Mouse (Mus musculus): ENCODE results near the gene Rps18.
"Not testable (repeated sequence)": the region's sequence is repeated elsewhere in the genome, so short reads cannot be mapped to it uniquely, and the experiment has no call there.

Gene Rps18

GRCm38 (mm10) chr17:33955555-33956214 lies at the start of gene Rps18, which contains the start of gene Vps52:
Gene Rps18, minus strand, starts transcription at chr17:33956001.
Gene Vps52, plus strand, starts transcription at chr17:33955812.
- DNase-seq (ENCODE audit: low read depth, low spot score), result peak; percentile 98

DNA sequence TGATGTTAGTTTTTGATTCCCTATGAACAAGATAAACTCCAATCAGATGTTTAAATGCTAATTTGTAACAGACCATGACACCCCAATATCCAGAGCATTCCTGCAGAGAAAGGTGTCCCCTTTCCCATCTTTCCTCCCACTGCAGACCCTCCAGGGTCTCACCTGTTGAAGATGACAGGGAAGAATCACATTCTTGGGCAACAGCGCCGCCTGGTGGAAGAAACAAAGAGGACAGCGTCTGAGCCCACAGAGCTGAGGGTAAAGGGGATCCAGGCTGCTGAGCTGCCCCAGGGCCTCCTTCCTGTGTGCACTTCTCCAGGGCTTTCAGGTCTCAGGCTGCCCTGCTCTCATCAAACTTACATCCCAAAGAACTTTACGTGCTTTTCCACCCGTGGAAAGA lies 47.6 kb upstream of the Rps18 start:
- no peak for DNase-seq (ENCODE audit: low read depth, low spot score)

- not testable (repeated sequence) for DNase-seq (ENCODE audit: low read depth, low spot score)
Observed at GRCm38 (mm10) chr17:34000796-34001195, 45.0 kb upstream of the Rps18 start.

DNA sequence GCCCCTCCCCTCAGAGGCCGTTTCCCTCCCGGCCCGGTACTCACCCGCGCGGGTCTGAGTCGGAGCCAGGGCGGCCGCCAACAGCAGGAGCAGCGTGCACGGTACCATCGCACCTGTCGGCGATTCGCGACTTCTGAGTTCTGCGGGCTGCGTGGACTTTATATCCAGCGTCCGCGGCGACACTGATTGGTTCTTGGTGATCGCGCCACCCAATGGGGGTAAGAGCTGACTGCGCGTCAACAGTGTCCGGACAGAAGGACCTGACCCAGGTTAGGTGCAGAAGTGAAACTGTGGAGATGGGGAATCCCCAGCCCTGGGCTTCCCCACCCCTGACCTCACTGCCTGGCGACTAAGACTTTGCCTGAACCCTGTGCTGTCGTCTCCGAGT lies 44.3 kb upstream of the Rps18 start, which contains the start of gene H2-K1:
Gene H2-K1 (minus strand): TSS at position 198 of the 388 bp plus-strand sequence.
- DNase-seq (ENCODE audit: low read depth, low spot score), result peak; percentile 37

DNA sequence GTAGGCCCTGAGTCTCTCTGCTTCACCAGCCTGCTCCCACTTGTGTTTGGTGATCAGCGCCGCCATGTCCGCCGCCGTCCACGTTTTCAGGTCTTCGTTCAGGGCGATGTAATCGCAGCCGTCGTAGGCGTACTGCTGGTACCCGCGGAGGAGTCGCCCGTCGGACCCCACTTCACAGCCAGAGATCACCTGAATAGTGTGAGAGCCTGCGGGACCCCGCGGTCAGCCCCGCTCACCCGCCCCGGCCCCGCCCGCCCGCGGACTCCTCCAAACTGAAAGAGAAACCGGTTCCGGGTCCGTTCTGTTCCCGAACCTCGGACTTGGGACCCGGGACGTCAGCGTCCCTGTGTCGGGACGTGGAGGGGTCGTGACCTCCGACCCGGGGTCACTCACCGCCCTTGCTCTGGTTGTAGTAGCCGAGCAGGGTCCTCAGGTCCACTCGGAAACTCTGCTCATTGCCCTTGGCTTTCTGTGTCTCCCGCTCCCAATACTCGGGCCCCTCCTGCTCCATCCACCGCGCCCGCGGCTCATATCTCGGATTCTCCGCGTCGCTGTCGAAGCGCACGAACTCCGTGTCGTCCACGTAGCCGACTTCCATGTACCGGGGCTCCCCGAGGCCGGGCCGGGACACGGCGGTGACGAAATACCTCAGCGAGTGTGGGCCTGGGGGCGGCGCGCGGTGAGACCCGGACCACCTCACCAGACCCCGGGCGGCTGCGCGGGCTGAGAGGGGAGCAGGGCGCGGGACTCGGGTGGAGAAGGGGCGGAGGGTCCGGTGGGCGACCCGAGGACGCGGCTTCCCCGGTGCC lies 43.7 kb upstream of the Rps18 start:
- DNase-seq (ENCODE audit: low read depth, low spot score), result no peak

DNA sequence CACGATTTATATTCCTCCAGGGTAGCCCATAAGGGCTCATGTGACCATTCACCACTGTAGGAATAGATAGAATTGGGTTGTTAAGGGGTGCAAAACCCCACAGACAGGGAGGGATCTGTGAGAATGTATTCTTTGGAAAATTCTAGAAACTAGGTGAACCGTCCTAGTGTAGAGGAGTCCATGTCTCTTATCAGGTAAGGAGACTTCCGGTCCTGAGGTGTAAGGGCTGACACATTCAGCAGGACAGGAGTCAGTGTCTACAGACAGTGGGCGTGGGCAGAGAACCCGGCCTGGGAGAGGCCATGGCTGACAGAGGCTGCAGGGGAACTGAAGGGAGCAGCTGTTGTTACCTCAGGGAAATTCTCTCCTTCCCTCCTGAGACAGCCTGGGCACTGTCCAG lies 42.9 kb upstream of the Rps18 start:
- not testable (repeated sequence) for DNase-seq (ENCODE audit: low read depth, low spot score)

- not testable (repeated sequence) for DNase-seq (ENCODE audit: low read depth, low spot score)
Observed at GRCm38 (mm10) chr17:33997025-33997424, 41.2 kb upstream of the Rps18 start.

DNA sequence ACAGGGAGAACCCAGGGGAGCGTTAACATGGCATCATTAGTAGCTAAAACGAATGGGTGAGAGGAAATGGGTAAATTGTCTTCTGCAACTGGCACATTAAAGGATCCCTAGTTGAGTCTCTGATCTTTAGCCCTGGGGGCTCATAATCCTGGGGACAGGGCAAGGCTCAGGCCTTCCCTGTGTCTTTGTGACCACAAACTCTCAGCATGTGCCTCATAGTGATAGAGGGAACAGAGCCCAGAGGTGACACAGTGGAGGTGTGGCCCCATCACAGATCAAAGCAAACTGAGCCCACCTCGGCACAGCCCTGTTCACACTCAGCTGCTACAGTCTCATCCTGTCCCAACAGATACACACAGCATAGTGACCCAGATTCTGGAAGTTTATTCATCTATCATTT lies 39.9 kb upstream of the Rps18 start:
- no peak for DNase-seq (ENCODE audit: low read depth, low spot score)

DNA sequence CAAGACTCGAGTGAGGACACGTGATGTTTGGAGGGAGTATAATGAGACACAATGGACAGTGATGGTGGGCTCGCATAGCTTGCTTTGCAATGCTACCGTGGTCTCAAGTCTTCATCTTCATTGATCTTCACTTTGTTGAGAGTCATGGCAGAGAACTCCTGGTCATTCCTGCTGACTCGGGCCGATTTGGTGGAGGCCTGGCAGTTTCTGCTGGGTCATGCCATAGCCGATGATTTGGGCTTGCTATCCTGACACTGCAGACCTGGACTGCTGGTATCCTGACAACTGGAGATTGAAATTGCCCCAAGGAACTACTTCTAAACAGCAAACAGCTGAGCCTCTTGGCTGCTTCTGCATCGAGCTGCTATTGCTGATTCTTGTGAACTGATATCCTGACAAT lies 39.2 kb upstream of the Rps18 start:
- DNase-seq (ENCODE audit: low read depth, low spot score), result no peak

GRCm38 (mm10) chr17:33991788-33992664 lies 36.2 kb upstream of the Rps18 start:
- peak; percentile 71 for DNase-seq (ENCODE audit: low read depth, low spot score)

- peak; percentile 45 for DNase-seq (ENCODE audit: low read depth, low spot score)
Observed at GRCm38 (mm10) chr17:33982136-33982535, 26.3 kb upstream of the Rps18 start.

GRCm38 (mm10) chr17:33981192-33981909 lies 25.6 kb upstream of the Rps18 start:
- peak; percentile 88 for DNase-seq (ENCODE audit: low read depth, low spot score)

DNA sequence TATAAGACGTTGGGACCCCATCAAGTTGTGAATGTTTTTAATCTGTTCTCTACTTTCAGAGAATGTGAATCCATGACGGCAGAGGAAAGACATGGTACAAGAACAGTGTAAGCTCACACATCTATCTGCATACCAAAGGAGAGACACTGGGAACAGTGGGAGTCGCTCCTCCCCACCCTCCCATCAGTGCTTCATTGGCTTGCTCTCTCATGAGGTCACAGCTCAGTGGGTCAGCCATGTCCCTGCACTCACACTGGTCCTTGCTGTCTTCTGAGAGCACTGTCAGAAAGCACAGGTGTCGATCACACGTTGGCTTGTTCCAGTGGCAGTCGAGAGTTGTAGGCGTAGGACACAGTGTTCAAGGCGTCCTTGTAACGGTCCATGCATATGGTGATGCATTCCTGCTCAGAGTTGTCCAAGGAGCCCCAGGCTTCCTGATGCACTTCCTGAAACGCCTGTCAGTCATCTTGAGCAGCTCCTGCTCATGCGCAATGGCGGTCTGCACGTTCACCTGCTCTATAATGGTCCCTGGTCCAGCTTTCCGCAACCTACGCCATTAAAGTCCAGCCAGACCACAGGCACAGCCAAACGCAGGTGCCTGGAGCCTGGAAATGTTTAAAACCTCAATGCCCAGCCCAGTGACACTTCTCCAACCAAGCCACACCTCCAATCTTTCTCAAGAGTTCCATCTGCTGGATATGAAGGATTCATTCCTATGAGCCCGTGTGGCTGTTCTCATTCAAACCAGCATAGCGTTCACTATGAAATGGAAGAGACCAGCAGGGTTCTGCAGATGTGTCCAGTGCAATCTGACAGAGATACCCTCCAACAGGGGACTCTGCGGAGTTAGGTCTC lies 24.6 kb upstream of the Rps18 start:
- DNase-seq (ENCODE audit: low read depth, low spot score), result no peak

DNA sequence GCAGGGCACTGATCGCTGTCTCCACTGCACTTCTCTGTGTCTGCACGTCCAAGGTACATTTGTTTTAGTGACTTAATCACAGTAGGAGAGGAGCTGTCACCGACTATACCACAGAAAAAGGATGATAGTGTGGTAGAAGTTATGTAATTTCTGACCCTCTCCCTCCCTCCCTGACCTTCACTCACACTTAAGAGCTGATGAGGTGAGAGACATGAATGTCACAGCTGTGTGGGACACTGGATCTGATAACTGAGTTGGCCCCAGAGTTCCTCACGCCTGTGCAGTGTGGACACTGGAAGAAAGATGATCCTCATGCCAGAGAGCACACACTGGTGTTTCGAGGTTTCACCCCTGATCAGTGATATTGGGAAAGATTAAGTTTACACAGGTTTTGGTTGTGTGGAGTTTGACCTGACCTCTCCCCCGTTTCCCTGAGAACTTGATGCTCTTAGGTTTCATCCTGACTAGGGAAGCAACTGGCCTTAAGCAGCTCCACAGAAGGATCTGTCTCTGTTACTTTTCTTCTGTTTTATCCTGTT lies 23.8 kb upstream of the Rps18 start:
- no peak for DNase-seq (ENCODE audit: low read depth, low spot score)

- peak; percentile 63 for DNase-seq (ENCODE audit: low read depth, low spot score)
Observed at GRCm38 (mm10) chr17:33978631-33979031, 22.8 kb upstream of the Rps18 start.

DNA sequence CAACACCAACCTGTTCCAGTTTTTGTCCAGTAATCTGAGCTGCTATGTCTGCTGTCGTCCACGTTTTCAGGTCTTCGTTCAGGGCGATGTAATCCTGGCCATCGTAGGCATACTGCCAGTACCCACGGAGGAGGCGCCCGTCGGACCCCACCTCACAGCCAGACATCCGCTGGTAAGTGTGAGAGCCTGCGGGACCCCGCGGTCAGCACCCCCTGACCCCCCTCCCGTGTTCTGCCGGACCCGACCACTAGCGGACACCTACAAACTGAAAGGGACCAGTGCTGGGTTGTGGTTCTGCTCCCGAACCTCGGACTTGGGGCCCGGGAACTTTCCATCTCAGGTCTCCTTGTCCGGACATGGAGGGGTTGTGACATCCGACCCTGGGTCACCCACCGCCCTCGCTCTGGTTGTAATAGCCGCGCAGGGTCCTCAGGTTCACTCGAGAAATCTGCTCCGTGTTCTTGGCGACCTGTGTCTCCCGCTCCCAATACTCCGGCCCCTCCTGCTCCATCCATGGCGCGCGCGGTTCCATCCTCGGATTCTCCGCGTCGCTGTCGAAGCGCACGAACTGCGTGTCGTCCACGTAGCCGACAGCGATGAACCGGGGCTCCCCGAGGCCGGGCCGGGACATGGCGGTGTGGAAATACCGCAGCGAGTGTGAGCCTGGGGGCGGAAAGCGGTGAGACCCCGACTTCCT lies 22.2 kb upstream of the Rps18 start:
- no peak for DNase-seq (ENCODE audit: low read depth, low spot score)

DNA sequence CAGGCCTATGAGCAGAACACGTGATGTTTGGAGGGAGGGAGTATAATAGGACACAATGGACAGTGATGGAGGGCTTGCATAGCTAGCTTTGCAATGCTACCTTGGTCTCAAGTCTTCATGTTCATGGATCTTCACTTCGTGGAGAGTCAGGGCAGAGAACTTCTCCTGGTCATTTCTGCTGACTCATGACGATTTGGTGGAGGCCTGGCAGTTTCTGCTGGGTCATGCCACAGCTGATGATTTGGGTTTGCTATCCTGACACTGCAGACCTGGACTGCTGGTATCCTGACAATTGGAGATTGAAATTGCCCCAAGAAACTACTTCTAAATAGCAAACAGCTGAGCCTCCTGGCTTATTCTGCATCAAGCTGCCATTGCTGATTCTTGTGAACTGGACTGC lies 17.8 kb upstream of the Rps18 start:
- no peak for DNase-seq (ENCODE audit: low read depth, low spot score)

- no peak for DNase-seq (ENCODE audit: low read depth, low spot score)
Observed at GRCm38 (mm10) chr17:33972691-33973090, 16.9 kb upstream of the Rps18 start.

GRCm38 (mm10) chr17:33969394-33969793 lies 13.6 kb upstream of the Rps18 start:
- DNase-seq (ENCODE audit: low read depth, low spot score), result no peak

All from retina, postnatal 7 days (tissue).